Mouse (Mus musculus) hindbrain, postnatal 0 days (tissue): ENCODE results near the gene Synj2. TPM values are rescaled to one million over a fixed set of nuclear protein-coding genes. Genes with fewer than 3 reads are reported as not detected.

Source experiments
- ATAC-seq: fragments of 200-750 bp; cut with Nextera tagmentation; 2 replicates; pipeline ENCODE4 v1.8.0; 2017; ENCODE audit warnings: mild to moderate bottlenecking, moderate TSS enrichment, moderate library complexity
- DNase-seq: peaks from one replicate; pipeline ENCODE4 v3.0.0-alpha.2; 2015; ENCODE audit warnings: low spot score
- H3K27ac ChIP-seq: fragments of 300-500 bp; sonication (generic); 2 replicates; pipeline ENCODE4 v1.5.1; 2014; ENCODE audit warnings: mild to moderate bottlenecking
- H3K27me3 ChIP-seq: fragments of 300-500 bp; sonication (generic); 2 replicates; pipeline ENCODE4 v1.6.1; 2014; ENCODE audit warnings: low read length, mixed read lengths; ENCODE audit not compliant: insufficient read depth
- H3K36me3 ChIP-seq: fragments of 300-500 bp; sonication (generic); 2 replicates; pipeline ENCODE4 v1.6.1; 2014; ENCODE audit warnings: low read length, mixed read lengths; ENCODE audit not compliant: insufficient read depth
- H3K4me1 ChIP-seq: fragments of 300-500 bp; sonication (generic); 2 replicates; pipeline ENCODE4 v1.6.1; 2014; ENCODE audit warnings: antibody characterized with exemption, low read length, mixed read lengths; ENCODE audit not compliant: insufficient read depth
- H3K4me2 ChIP-seq: fragments of 300-500 bp; sonication (generic); 2 replicates; pipeline ENCODE4 v1.6.1; 2014; ENCODE audit warnings: low read depth, mild to moderate bottlenecking, low read length, moderate library complexity, mixed read lengths
- H3K4me3 ChIP-seq: fragments of 300-500 bp; sonication (generic); 2 replicates; pipeline ENCODE4 v1.5.1; 2014; ENCODE audit warnings: low read length
- H3K9ac ChIP-seq: fragments of 300-500 bp; sonication (generic); replicated peaks from 2 replicates; pipeline ENCODE4 v1.6.1; 2014; ENCODE audit warnings: mild to moderate bottlenecking, low read length, moderate library complexity, mixed read lengths
- H3K9me3 ChIP-seq: fragments of 300-500 bp; sonication (generic); 2 replicates; pipeline ENCODE4 v1.6.1; 2016; ENCODE audit warnings: low read length, mixed read lengths
- CTCF ChIP-seq: IDR thresholded peaks from 2 replicates; pipeline ENCODE4 v1.5.1; 2016; ENCODE audit warnings: antibody characterized with exemption, control low read depth, low read depth
- WGBS: fragments of 180-500 bp; shearing (Covaris S2); extraction: QIAGEN DNeasy Blood & Tissue Kit; methylation state at CpG from one replicate; pipeline ENCODE4 v1.1.7; 2014; 5-methylcytosine and 5-hydroxymethylcytosine counted together
- polyA plus RNA-seq: library from polyadenylated mRNA; unstranded; fragments of >200 nt; fragmentation: Nextera tagmentation; extraction: Ambion mirVana; gene quantifications from 2 replicates; pipeline ENCODE4 v1.2.1, GENCODE M21; 2015
- total RNA-seq: library from RNA; depleted of rRNA; stranded (reverse); fragments of >200 nt; gene quantifications from 2 replicates; pipeline ENCODE4 v1.2.3, GENCODE M21; 2014; rRNA removed

The Synj2 gene
- total and polyA plus RNA-seq, 2 experiments from 2014 or later = 2.9 to 4.8 TPM

GRCm38 (mm10) chr17:6073405-6073804 lies 132.3 kb downstream of the Synj2 start:
- DNase-seq (no peak), ATAC-seq (no peak)
- Histone ChIP-seq H3K27me3 (no peaks in the 10 kb centered on the region), H3K4me3 (no peak overlapping the region), H3K9me3 (no peaks in the 10 kb centered on the region), H3K9ac (no peak overlapping the region), H3K36me3 (peaks cover 19% of the 10 kb centered on the region), H3K4me2 (no peak overlapping the region), H3K27ac (no peak overlapping the region), H3K4me1 (peaks cover under 1% of the 10 kb centered on the region; the same call in 1 of the 2 replicates)
- TF ChIP-seq CTCF = no peak
- WGBS = 92% methylated on average over 7 of the region's 7 CpGs

GRCm38 (mm10) chr17:6079287-6080122 lies 138.4 kb downstream of the Synj2 start, which contains the start of the genes Serac1 and Gtf2h5:
TSS of gene Serac1 (minus strand) at chr17:6079741.
TSS of gene Gtf2h5 (plus strand) at chr17:6079786.
- DNase-seq = peak; percentile 98
- Histone ChIP-seq H3K4me3 (peak within 1 kb of the TSS; percentile 94), H3K9me3 (no peaks in the 10 kb centered on the region), H3K27ac (peak within 1 kb of the TSS; percentile 87), H3K36me3 (peaks cover 6% of the 10 kb centered on the region), H3K4me2 (peak within 1 kb of the TSS; percentile 84), H3K27me3 (no peaks in the 10 kb centered on the region), H3K4me1 (peaks cover 11% of the 10 kb centered on the region; the same call in 1 of the 2 replicates), H3K9ac (peak within 1 kb of the TSS; percentile 86)
- TF ChIP-seq CTCF = peak; percentile 10; the same call in 1 of the 2 replicates
- under 1% methylated on average over 68 of the region's 70 CpGs for WGBS
- ATAC-seq = peak; percentile 97

GRCm38 (mm10) chr17:6083323-6083890 lies 142.3 kb downstream of the Synj2 start:
- Histone ChIP-seq H3K27me3 (no peaks in the 10 kb centered on the region), H3K4me2 (no peak overlapping the region), H3K4me1 (peaks cover 11% of the 10 kb centered on the region; the same call in 1 of the 2 replicates), H3K9me3 (no peaks in the 10 kb centered on the region), H3K4me3 (no peak overlapping the region), H3K9ac (no peak overlapping the region), H3K27ac (no peak overlapping the region), H3K36me3 (peaks cover 13% of the 10 kb centered on the region)
- 89% methylated on average over 5 of the region's 5 CpGs for WGBS
- DNase-seq (no peak), ATAC-seq (no peak)
- no peak for TF ChIP-seq CTCF

GRCm38 (mm10) chr17:6091604-6092003 lies 150.5 kb downstream of the Synj2 start:
- TF ChIP-seq CTCF = no peak
- WGBS = 92% methylated on average over 6 of the region's 6 CpGs

More at GRCm38 (mm10) chr17:6091604-6092003, 150.5 kb downstream of the Synj2 start:
- no peaks in the 10 kb centered on the region for H3K36me3 ChIP-seq
- no peak overlapping the region for H3K9ac ChIP-seq
- H3K27ac ChIP-seq = no peak overlapping the region
- H3K27me3 ChIP-seq = no peaks in the 10 kb centered on the region
- DNase-seq (no peak), ATAC-seq (no peak)
- H3K4me1 ChIP-seq = no peaks in the 10 kb centered on the region
- no peak overlapping the region for H3K4me2 ChIP-seq
- H3K4me3 ChIP-seq = no peak overlapping the region
- no peaks in the 10 kb centered on the region for H3K9me3 ChIP-seq

Other genes starting within 250 kb of the Synj2 start
- gene Snx9, start 100.0 kb upstream of the Synj2 start, total RNA-seq = 6.2 and 12.5 TPM in 2 replicates
- gene Snx9, start 100.0 kb upstream of the Synj2 start, polyA plus RNA-seq = 6.7 and 7.0 TPM in 2 replicates
- gene Serac1, start 138.5 kb downstream of the Synj2 start, total RNA-seq = 11.5 and 15.6 TPM in 2 replicates
- gene Serac1, start 138.5 kb downstream of the Synj2 start, polyA plus RNA-seq = 6.0 and 6.2 TPM in 2 replicates
- gene Gtf2h5, start 138.5 kb downstream of the Synj2 start, total RNA-seq = 40.1 and 44.1 TPM in 2 replicates
- 241 and 256 TPM in 2 replicates for gene Gtf2h5, start 138.5 kb downstream of the Synj2 start, polyA plus RNA-seq
- 218 and 245 TPM in 2 replicates for gene Tulp4, start 165.2 kb downstream of the Synj2 start, total RNA-seq
- gene Tulp4, start 165.2 kb downstream of the Synj2 start, polyA plus RNA-seq = 77.1 and 91.9 TPM in 2 replicates